Mouse (Mus musculus): Measurements from ENCODE around the gene Fam229a. TPM values are rescaled to one million over a fixed set of nuclear protein-coding genes. Genes with fewer than 3 reads are reported as not detected.
A peak's percentile ranks its signal among the peaks of the same experiment; 100 is the strongest.

The Fam229a gene
- total RNA-seq, 1 experiment from 2014 or later: not detected

DNA sequence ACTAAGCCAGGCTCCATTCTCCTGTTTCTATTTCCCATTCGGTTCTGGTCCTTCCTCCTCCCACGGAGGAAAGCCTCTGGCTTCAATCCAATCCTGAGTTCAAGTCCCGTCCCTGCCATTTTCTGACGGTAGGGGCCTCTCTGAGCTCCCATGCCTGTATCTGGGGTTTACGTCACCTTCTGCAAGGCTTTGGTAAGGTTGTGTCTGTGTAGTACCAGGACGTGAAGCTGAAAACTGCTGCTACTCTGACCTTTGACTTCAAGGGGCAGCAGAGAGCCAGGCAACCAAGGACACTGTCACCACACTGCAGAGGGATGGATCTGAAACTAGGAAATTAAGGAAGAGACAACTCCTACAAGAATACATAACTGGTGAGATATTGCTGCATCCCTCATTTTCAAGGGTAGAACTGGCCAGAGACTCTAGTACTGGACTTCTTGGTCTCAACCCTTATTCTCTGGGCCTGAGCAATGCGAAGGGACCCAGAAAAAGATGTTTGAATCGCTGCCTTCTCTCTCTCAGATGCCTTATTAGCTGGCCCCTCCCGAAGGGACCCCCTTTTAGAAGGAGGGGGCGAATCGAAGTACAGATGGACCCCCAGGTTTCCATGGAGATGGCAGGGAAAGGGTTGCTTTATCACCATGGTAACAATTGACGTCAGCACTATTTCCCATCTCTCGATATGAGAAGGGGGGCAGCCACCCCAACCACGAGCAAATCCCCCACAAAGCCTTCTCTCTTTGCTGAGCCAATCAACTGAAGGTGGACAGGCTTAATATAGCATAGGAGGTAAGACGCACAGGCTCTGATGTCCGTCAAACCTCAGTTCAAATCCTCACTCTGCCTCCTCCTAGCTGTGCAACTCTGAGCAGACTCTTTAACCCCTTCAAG, 4.9 kb downstream of the Fam229a start:
- DNase-seq: peak; percentile 19

GRCm38 (mm10) chr4:129496631-129497030, 5.6 kb downstream of the Fam229a start:
- DNase-seq: peak; percentile 45

DNA sequence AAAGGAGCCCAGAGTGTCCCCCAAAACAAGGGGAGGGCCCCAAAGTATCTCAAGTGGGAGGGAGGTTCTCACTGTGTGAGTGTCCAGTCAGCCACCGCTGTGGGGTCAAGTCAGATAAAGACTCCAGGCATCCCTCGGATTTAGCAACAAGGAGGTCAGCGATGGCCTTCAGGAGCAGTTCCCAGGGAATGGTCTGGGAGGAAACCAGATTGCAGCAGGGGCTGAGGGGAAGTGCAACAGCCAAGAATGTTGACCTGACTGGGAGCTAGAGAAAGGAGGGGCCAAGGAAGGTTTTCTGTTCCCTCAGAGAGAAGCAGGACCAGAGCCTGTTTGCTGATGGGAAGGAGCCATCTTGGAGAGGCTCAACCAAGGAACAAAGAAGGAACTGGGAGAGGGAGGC, 8.0 kb downstream of the Fam229a start:
- peak; percentile 39 for DNase-seq

GRCm38 (mm10) chr4:129500017-129500416, 9.0 kb downstream of the Fam229a start:
- no peak for DNase-seq

DNA sequence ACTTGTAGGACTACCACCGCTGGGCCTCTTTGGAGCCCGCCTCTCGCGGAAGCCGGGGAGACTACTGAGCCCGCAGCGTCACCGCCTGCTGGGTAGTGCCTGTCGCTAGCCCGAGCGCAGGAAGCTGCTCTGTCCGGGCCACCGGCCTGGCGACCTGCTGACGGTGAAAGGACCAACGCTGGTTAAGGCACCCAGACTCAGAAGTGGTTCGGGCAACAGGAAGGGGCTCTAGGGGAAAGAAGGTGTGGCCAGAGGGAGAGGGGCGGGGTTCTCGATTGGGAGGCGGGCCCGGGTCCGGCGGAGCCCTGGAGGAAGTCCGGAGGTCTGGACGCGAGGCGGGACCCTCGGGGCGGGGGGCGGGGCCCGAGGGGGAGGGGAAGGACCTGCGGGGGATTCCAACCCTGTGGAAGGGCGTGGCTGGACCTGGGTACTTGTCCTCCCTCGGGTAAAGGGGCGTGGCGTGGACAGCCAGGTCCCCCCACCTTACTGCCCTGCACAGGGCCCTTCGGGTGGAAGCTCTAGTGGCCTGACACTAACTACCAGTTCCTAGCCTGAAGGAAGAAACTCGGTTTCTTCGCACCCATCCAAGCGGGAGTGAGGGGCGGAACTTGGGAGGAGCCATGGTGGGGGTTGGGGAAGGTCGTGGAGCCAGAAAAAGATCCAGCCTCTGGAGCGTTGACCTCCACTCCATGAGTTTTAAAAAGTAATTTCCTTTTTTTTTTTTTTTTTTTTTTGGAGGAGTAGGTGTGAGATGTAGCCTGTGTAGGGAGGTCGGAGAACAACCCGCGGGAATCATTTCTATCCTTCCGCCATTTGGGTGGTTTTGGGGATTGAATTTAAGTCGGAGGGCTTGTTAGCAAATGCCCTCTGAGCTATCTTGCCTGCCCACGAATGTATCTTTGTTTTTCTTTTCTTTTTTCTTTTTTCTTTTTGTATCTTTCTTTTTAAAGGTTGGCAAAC, 9.9 kb downstream of the Fam229a start:
- DNase-seq: peak; percentile 94

DNA sequence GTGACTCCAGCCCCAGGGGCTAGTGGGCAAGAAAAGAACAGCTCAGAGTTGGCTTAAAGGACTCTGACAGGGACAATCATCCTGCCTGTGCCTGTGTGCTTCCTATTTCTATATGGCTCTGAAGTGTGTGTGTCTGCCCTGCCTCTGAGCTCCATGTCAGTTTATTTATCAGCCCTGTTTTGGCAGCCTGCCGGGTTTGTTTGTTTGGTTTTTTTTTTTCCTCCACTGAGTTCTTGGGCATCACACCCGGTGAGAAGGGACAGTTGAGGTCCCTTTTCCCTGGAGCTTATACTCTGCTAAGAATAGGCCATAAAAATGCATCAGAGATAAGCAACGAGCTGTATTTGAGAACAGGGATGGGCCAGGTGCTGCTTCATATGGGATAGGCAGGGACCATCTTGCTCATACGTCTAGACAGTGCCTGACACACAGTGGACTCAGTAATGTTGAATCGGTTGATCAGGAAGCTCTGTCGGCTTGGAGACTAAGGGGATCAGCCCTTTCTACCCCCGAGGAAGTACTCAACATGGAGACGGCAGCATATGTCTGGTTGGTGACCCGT, 11.4 kb downstream of the Fam229a start:
- DNase-seq: no peak

GRCm38 (mm10) chr4:129502901-129503444, 12.0 kb downstream of the Fam229a start:
- no peak for DNase-seq

GRCm38 (mm10) chr4:129505511-129505910, 14.5 kb downstream of the Fam229a start:
- peak; percentile 72 for DNase-seq

DNA sequence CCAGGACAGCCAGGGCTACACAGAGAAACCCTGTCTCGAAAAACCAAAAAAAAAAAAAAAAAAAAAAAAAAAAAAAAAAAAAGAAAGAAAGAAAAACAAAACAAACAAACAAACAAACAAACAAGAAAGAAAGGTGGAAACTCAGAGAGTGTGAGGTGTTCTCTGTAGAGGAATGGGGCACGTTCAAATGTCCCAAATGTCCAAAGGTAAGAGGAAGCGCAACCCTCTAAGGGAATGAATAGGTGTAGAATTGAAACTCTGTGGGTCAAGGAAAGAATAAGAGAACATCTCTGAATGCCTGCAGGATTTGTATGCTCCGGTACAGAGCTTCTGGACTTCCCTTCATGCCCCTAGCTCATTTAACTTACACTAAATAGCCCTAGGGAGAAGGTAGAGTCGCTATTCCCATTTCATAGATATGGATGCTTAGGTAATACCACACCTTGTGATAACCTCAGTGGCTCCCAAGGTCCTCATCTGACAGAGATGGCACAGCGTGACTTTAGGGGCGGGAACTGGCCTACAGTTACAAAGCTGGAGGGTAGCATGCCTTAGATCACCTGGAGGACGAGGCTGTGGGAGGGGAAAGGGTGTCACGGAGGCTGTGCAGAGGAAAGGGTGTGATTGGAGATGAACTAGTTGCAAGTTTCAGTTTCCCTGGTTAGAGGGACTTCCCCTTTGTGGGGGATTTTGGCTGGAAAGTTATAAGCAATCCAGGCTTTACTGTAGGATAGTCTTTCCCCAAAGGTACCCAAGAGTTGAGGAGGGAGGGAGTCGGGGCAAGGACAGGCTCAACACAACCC, 16.6 kb downstream of the Fam229a start:
- no peak for DNase-seq

GRCm38 (mm10) chr4:129508237-129508515, 17.2 kb downstream of the Fam229a start:
- DNase-seq: no peak

- DNase-seq: peak; percentile 32
These were observed 18.0 kb downstream of the Fam229a start for GRCm38 (mm10) chr4:129508834-129509600.

DNA sequence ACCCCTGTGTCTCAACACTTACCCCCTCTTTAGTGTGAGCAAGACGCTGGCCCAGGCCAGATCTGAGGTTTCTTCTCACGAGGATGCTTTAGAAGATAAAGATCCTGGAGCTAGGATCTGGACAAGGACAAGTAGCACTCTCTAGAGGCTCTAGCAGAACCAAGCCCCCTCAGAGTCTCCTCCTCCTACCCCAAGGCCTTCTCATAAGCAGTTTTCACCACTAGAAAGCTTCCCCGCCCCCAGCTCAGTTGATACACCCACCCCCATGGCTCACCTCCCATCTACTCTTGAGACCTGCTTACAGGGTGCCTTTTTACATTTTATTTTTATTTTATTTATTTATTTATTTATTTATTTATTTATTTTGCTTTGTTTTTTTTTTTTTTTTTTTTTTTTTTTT, 18.7 kb downstream of the Fam229a start:
- no peak for DNase-seq

- no peak for DNase-seq
These were observed 19.9 kb downstream of the Fam229a start for GRCm38 (mm10) chr4:129510723-129511412.

DNA sequence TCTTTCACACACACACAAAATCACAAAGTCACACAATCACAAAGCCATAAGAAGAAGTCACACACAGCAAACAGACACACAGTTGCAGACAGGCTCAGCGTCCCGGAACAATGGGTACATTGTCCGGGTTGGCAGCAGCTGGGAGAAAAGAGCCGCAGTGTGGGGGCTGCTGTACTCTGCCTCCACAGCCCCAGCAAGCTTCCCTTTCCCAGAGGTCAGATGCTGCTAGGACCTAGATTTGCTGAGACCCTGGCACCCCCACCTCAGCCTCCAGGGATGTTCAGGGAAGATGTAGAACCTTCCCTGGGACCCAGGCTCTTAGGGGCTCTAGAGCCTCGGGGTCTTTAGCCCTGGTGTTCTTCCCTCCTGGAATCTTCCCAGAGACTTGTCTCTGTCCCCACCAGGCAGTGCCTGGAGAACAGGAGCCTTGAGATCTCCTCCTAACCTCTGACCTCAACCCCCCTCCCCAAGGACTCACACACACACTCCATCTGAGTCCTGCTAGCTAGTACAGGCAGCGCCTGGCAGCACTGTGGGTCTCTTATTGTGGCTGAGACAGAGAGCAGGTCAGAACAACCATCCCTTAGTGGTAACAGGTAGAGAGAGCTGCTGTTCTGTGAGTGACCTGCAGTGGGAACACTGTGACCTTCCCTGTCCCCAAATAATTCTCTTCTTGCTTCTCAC, 20.6 kb downstream of the Fam229a start:
- no peak for DNase-seq

DNA sequence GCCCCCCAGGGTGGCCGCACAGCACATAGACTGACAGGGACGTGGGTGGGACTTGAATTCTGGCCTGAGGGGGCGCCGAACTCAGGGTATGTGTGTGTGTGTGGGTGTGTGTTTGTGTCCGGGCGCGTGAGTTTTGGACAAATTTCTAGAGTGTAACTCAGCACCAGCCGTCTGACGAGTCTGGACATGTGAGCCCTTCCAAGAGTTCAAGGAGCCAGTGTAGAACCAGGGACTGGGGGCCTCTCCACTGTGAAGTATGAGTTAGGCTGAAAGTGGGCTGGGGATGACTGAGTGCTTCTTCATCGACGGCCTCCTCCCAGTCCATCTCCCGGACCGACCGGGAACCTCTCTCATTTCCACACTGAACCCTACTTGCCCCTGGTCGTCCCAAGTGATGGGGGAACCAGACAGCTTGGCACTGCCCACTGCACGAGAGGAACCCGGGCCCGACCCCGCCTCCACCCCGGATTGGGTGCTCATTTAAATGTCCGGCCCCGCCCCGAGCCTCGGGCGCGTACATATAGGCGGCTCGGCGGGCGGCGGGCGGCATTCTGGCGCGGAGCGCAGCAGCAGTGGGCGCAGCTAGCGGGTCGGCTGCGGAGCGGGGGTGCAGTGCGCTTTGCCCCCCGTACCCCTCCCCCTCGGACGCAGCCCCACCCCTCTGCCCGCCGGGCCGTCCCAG, 22.2 kb downstream of the Fam229a start, which contains the start of gene Marcksl1:
Gene Marcksl1, plus strand, starts transcription at position 496 of the 682 bp plus-strand sequence.
- peak; percentile 94 for DNase-seq

DNA sequence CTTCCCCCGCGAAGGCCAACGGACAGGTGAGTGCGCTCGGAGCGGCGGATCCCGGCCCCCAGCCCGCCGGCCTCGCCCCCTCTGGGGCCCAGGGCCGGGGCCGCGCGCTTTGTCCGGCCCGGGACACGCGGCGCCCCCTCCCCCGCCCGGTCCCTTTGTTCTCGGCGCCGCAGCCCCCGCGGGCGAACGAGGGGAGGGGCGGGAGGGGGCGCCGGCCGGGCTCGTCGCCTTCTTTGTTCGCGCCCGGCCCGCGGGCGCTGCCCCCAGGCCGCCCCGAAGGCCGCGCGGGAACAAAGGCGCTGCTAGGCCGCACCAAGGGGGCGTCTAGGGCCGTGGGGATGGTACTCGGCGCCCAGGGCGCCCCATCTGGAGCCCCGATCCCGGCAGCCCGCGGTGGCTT, 22.9 kb downstream of the Fam229a start:
- DNase-seq: no peak

DNA sequence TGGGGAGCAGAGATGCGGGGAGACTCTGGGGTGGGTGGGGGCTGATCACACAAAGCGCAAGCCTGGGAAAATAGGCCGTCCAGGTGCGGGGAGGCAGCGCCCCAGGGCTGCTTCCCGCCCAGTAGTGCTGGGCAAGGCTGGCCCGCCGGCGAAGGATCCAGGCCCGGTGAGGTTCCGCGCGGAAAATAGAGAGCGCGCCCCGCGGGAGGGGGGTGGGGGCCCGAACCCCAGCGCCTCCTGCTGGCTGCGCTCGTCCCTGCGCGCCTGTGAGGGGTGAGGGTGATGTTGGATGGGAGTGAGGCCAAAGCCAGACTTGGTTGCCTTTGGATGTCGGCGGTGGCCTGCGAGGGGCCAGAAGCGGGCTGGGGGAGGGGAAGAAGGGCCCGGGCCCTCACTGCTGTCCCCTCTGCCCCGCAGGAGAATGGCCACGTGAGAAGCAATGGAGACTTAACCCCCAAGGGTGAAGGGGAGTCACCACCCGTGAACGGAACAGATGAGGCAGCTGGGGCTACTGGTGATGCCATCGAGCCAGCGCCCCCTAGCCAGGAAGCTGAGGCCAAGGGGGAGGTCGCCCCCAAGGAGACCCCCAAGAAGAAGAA, 23.4 kb downstream of the Fam229a start:
- peak; percentile 87 for DNase-seq

GRCm38 (mm10) chr4:129516925-129517324, 25.9 kb downstream of the Fam229a start:
- DNase-seq: no peak
